Mouse (Mus musculus) left cerebral cortex, adult 11 months (tissue): ENCODE measurements around the gene Strada.
A peak's percentile ranks its signal among the peaks of the same experiment; 100 is the strongest.

ENCODE experiments used
- DNase-seq: peaks from one replicate; pipeline ENCODE4 v3.0.0; 2022; ENCODE audit warnings: low spot score

Gene Strada

DNA sequence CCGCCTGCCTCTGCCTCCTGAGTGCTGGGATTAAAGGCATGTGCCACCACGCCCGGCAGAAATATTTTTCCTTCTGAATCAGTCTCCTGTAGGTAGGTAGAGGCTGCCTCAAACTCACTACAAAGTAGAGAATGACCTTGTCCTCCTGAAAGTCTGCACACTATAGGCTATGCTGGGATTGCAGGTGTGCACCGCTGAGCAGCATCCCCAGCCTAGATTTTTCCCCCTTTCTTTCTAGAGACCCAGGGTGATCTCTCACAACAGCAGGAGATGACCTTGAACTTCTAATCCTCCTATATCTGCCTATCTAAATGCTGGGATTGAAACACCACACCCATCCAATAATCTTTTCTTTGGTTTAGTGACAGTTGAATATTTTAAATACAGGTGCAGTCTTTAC, 14.6 kb downstream of the Strada start:
- DNase-seq = no peak

DNA sequence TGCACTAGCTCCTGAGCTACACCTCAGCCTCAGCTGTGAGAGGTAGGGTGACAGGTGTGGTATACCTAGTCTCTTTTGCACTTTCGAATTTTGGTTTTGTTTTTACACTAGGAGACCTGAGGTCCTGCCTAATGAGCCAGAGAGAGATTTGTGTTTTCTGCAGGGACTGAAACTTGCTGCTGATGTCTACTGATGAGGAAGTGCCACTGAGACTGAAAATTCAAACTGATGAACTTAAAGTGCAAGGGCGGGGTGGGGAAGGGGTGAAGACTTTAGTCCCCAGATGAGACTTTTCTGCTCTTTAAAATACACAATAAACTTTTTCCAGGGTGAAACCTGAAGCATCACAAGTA, 21.5 kb downstream of the Strada start:
- DNase-seq = no peak

DNA sequence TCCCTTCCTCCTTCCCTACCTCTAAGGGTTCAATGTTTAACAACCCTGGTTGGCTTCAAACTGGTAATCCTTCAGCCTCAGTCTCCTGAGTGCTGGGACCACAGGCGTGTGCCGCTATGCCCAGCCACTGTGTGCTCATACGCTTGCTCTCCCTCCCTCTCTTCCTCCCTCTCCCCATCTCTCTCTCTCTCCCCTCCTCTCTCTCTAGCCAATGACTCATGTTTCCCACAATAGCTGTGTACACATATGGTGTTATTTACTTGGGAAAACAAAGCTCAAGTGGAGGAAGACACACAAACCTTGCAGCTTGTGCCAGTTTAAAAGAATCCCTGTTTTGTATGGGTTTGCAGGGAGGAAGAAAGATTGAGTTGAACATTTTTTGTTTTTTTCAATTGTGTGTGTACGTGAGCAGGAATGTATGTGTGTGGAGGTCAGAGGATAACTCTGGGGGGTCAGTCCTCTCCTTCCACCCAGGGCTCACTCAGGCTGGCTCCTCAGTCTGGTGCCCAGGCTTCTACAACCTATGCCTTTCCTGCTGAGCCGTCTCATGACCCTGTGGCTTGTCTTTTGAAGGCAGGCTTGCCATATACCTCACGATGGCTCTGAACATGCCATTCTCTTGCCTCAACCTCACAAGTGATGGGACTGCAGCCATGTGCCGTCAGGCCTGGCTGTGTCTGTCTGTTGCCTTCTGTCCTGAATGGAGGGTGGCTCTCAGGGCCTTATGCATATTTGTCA, 22.1 kb downstream of the Strada start:
- no peak for DNase-seq

DNA sequence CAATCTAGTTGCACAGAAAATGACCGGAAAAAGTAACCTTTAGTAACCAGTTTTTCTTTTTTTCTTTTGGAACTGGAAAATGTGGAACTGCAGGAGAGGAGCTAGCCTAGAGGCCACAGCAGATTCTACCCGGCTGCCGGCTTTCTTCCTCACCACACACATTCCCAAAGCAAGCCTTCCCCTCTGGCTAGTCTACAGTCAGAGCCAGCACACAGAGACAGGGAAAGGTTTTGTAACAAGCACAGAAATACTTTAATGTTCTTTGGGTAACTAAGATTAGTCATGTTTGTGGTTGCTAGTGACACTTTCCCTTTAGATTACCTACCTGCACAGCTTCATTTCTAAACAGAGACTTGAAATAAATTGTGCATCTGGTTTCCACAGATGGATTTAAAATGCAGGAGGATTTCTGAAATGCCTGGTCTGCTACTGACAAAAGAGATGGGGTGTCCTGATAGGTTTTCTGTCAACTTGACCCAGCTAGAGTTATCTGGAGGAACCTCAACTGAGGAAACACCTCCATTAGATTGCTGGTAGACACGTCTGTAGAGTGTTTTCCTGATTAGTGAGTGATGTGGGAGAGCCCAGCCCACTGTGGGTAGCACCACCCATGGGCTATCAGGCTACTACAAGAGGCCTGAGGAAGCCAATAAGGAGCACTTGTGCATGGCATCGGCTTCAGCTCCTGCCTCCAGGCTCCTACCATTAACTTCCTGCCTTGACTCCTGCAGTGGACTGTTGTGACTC, 23.8 kb downstream of the Strada start:
- no peak for DNase-seq

DNA sequence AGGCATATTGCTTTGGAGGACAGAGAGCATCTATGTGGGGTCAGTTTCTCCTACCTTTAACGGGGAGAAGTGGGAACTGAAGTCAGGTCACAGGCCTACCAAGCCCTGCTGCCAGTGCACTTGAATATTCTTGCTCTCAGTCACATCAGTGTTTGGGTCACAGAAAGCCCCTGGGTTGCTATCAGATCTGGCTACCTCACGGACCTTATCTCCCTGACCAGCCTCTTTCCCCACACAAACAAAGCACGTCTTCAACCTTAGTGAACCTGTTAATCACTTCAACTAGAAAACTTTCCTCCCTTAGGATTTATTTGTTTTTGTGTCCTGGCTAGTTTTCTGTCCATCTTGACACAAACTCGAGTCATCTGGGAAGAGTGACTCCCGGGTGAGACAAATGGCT, 25.6 kb downstream of the Strada start:
- no peak for DNase-seq

DNA sequence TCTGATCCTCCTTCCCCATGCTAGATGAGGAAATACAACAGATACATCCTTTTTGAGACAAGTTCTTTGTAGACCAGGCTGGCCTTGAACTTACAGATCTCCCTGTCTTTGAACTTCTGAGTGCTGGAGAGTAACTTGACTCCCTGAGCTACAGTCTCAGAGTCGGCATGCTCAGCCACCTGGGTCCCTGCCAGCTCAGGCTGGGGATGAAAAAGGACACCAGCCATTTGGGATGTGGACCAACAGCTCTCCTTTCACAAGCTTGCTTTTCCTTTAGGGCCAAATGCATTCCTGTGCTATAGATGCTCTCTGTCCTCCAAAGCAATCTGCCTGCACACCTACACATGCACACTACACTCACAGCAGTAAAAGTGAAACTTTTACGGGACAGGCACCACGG, 26.9 kb downstream of the Strada start:
- DNase-seq = no peak

DNA sequence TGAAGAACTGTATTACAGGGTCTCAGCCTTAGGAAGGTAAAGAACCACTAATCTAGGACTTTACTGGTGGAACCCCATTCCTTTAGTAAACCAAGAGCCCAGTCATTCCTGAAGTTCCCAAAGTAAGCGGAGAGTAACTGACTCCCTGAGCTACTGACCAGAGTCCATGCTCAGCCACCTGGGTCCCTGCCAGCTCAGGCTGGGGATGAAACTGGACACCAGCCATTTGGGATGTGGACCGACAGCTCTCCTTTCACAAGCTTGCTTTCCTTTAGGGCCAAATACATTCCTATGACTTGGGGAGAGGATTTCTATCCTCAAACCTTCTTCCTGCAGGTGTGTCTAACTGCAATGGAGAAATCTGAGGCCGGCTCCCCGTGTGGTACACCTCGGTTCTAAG, 27.6 kb downstream of the Strada start:
- DNase-seq = no peak

DNA sequence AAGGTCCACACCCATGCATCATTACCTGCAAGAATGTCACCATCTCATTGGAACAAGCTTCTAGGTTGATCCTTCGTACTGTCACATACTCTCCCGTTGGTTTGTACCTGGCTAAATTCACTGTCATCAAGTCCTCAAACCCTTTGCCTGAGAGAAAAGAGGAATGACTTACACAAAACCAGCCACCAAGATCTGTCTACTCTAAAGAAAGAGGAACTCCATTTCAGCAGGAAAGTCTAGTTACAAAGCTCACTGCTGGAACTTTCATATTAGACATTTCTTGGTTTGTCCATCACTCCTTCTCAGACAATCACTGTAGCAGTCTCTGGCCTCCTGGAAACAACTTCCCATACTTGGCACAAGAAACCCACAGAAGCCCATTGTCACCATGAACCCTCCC, 28.7 kb downstream of the Strada start:
- DNase-seq = no peak

DNA sequence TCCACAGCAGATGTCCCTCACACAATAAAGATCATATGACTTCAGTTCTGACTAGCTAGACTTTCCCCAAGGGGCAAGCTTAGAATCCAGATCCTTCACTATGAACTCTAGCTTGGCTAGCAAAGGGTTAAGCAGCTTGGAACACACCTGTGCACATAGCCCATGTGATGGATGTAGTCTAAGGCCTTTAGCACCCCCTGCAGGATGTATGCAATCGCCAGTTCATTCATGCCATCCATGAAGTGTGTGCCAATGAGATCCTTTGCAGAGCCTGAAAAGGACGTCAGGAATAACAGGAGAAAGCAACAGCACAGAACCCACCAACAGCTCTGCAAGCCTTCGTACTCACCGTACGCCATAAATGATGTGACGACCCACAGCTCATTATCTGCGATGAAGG, 31.2 kb downstream of the Strada start:
- DNase-seq = no peak

DNA sequence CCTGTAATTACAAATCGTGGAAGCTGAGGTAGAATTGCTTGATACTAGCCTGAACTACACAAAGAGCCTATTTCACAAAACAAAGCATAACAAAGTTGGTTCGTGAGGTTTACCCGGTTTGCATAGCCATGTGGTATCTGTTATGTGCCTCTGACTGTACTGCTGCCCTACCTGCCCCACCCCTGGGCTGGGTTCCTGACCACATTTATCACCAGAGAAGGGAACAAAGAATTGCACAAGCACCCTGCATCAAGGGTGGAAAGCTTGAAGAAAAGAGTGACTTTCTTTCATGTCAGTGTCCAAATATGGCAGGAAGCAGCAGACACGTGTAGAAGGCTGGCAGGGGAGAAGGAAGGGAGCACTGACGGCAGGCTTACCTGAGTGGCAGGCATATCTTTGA, 34.5 kb downstream of the Strada start:
- no peak for DNase-seq

DNA sequence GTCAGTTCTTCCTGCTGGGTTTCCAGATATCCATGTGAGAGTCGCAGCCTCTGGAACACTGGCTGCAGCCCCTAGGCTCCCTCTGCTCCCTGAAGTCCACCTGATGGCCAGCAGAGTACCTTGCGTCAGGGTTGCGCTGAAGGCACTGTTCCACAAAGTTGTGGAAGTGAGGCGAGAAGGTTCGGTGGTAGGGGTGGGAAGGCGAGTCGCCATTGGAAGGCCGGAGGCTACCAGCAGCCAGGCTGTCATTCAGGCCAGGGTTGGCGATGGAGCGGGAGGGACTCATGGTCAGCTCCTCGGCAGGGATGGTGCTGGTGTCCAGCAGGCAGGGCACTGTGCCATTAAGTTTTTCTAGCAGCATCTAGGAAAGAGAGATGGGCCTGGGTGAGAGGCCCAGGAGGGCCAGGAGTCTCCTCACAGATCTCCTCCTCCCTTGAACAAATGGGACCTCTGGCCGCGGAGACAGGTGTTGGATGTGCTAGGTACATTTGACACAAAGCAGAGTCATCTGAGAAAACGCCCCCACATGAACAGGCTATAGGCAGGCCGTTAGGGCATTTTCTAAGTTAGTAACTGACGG, 37.3 kb downstream of the Strada start:
- no peak for DNase-seq

DNA sequence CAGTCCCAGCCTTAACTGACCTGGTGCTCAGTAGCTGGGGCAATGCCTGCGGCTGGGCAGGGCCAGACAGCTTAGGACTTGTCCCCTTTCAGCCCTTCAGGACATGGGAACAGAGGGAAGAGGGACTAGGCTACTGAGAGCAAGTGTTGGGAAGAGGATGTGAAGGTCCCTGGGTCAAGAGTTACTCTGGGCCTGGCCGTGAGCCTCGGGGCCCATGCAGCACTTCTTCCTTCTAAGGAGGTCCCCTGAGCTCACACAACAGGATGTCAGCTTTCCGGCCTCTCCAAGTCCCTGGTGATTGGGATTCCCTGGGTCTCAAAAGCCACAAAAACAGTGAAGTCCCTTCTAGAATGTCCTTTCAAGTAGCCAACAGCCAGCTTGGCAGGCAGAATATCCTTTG, 38.4 kb downstream of the Strada start:
- no peak for DNase-seq

DNA sequence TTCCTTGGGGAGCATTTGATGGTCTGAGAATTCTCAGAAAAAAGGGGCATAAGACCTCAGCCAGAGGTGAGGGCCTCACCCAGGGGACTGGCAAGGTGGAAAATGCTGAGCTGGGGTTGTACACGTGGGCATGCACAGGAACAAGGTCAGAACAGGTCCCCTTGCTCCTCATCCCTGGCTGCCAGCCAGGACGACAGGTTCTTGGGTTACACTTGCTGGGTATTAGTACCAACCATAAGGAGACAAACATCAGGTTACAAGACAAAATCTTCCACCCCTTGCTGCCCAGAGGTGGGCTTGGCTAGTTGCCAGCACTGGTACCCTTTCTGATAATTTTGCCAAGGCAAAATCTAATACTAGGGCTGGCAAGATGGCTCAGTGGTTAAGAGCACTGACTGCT, 39.7 kb downstream of the Strada start:
- DNase-seq = no peak

DNA sequence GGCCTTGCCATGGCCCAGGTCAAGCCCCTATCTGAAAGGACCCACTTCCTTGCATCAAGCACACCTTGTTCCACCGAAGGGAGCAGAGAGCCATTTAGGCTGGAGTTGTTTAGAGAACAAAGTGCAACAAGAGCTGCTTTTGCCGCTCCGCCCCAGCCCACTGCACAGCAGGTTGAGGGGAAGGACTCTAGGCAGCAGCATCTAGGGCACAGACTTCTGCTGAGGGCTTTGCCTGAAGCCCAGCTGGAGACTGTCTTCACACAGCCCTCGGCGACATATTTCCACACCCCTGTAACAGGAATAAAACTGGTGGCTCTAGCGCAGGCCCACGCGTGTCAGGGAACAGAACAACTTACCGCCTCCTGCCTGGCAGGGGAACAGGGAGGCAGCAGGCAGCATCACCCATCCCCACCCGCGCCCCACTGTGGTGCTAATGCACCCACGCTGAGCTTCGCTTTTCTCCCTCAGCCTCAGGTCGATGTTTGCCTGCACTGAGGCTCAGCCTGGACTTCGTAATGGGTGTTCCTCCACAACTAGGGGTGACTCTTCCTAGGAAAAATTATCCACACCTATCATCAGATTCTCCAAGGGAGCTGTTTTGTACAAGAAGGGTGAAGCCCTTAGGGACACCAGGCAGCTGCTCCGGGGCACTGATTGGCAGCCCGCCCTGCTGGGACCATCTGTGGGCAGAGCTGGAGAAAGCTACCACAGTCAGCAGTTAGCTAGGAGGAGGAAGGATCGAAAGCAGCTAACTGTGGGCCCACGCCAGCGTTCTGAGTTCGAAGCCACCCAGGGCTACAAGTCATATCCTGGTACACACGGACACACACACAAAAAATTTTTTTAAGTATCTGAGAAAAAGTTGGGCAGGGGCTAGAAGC, 40.9 kb downstream of the Strada start, which contains the start of the genes Gm10840 and Limd2:
Gene Gm10840 (plus strand): TSS at position 10 of the 881 bp plus-strand sequence.
Gene Limd2 (minus strand): TSS at position 20 of the 881 bp plus-strand sequence.
- DNase-seq = peak; percentile 87

DNA sequence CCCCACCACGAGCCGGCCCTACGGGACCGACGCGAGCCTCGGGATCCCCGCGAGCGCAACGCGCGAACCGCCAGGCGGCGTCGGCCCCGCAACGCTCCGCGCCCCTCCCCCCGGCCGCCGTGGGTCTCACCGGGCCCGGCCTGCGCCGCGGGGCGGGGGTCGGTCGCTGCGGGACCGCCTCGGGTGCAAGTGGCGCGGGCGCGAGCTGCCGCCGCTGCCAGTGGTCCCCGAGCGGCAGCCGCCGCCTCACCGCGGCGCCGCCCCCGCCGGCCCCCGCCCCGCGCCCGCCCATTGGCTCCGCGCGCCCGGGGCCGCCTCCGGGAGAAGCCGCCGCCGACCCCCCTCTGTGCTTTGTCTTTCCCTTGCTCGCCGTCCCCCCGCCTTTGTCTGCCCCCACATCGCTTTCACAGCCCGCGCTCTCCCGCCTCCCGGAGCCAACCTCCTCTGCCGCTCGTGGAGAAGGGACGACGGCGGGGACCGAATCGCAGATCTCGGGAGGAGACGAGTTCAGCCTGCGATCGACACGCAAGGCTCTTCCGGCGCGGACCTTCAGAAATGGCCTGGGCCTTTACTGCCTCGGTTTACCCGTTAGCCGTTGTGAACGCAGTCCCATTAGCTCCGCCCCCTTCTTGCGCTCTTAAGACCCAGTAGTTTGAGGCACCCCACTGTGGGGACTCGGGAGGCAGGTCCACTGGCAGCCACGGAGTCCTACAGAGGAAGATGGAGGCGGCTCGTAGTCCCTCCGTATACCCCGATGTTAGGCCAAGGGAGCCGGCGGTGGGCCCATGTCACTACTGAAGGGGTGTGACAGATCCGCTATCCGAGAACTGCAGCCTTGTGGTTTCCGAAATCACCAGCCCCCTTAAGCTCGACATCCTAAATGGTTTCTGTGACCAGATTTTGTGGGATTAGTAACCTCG, 41.8 kb downstream of the Strada start:
- no peak for DNase-seq

DNA sequence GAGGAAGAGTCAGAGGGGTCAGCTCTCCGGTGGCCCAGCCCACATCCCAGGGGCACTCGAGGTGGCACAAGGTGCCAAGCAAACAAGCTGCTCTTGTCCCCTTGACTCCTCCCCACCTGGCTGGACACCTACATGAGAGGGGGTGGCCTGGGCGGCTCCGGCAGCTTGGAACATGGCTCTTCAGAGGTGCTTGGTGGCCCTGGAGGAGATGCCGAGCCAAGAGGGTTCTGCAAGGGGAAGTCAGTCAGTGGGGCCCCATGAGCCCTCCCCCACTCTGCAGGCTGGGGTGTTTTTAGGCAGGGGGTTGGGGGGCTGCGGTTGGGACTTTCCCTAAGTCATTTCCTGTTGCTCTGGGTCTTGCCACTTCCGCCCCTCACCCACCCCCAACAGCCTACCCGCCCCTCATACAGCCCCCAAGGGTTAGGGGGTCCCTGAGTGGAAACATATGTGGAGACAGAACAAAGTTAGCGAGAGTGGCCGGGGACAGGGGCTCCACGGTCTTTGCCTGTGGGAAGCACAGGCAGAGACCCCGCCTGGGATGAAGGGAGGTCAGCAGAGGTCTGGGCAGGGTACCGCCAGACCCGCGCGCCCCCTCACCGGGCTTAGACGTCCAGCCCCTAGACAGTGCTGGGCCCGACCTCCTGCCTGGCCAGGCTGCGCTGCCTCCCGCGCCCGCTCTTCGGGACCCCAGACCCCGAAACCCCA, 42.6 kb downstream of the Strada start:
- no peak for DNase-seq

DNA sequence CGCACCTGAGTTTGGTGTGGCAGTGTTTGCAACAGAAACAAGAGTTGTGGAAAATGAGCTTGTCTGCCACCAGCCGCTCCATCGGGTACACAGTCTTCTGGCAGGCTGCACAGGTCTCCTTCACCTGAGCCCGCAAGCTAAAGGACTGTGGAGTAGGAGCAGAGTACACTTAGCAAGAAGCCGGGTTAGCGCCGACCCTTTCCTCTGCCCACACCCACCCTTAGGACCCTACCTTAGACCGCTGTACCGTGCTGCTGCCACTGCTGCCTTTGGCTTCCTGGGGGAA, 43.1 kb downstream of the Strada start:
- DNase-seq = no peak

DNA sequence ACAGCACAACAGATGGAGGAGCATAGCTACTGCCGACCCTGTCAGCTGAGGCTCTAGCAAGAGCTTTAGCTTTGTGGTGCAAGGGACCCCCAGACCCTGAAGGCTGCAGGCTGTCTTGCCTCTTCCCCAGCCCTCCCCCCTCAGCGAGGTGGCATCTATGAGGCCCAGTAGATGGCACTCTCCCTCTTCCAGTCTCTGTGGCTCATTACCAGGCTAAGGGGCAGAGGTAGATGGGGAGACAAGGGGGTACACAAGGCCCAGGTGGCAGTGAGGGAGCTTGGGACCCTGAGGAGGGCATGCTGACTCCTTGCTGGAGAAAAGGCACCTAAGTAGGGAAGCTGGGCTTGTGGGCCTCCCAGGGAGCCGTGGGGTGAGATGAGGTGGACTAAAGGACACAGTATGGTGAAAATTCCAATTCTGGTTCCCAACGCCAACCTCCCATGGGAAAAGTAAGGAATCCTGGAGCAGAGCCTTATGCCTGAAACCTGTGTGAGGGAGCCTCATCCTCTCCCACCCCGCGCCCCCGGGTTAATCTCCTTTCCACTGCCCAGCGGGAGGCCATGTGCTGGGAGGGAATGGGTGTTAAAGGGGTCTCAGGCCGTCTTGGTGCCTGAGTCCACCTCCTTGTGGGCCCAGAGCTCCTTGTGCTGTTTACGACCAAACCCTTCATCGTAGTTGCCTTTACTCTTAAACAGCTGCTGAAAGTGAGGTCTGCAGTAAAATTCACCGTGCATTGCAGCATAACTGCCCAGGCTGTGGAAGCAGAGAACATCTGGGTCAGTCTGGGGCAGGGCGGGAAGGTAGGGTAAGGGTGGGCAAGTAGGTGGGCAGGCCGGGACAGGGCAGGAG, 43.7 kb downstream of the Strada start:
- no peak for DNase-seq

DNA sequence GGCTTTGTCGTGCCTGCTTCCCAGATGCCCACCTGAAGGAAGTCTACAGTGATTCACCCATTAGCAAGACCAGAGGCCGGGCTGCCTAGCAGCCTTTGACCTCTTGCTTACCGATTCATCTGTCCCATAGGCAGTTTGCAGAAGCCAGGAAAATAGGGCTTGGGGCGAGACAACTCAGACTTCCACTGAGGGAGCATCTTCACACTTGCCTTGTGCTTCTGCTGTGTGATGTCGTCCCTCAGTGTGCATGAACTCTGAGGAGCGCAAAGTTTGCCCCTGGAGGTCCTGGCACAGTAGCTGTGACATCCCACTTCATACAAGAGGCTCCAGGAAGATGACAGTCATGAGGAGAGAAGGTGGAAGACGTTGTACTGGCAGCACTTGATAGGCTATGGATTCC, 44.8 kb downstream of the Strada start:
- no peak for DNase-seq

DNA sequence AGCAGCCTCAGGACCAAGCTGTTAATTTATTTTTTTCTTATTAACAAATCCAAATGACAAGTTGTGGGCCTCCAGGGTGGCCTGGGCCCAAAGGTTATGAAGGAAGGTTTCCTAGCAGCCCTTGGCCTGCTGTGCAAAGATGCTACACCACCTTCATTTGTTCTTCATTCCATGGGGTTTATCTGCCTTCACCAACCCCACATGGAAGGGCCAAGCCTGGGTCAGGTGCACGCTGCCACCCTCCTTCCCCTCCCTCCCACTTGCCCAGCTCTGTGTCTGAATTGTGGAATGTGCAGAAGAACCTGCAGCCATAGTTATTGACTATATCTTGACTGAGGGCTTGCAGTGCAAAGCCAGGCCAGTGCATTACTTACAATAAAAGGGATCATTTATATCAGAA, 45.7 kb downstream of the Strada start:
- no peak for DNase-seq
